Mouse (Mus musculus): ENCODE measurements around the gene C2cd4a. TPM values are rescaled to one million over a fixed set of nuclear protein-coding genes. Genes with fewer than 3 reads are reported as not detected.

C2cd4a gene
- polyA plus RNA-seq (2015; fragmentation: Nextera tagmentation; extraction: Ambion mirVana), result 0.09 TPM in 1 of 2 replicates, not detected in the other

DNA sequence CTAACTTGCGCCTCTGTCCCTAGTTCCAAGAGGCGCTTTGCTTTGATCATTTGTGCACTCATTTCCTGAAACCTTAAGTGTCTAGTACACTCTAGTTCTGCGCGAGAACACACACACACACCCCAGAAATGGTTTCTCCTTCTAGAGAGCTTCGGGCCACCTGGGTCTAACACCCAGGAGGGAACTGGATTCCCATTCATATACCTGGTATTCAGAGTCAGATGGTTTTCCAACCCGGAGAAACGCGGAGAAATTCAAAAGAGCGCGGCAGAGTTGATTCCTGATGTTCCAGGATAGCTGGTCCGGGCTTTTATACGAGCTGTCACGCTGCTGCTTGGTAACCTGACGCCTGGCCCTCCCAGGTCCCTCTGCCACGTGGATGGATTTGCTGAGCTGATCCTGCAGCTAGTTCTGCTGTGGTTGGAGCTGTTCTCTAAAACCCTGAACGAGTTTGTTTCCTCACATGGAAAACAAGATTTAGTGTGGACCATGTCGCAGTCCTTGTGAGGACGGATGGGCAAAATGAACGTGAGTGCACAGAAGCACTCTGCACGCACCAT is at the start of gene C2cd4a:
TSS of gene C2cd4a (minus strand) at position 285 of the 560 bp plus-strand sequence.
- H3K9ac ChIP-seq, result peak within 1 kb of the TSS; percentile 52
- H3K9me3 ChIP-seq (replicated peaks), result no peaks in the 10 kb centered on the region
- 3% methylated on average over 20 of the region's 20 CpGs for WGBS
- no peaks in the 10 kb centered on the region for H3K36me3 ChIP-seq
- peak within 1 kb of the TSS; percentile 60 for H3K4me3 ChIP-seq
- ATAC-seq (replicated peaks; ENCODE audit: insufficient number of reproducible peaks, insufficient read depth, low FRiP score, low read depth), result no peak
- no peak within 1 kb of the TSS for H3K27ac ChIP-seq
- peaks cover 52% of the 10 kb centered on the region for H3K27me3 ChIP-seq
- peaks cover 20% of the 10 kb centered on the region for H3K4me1 ChIP-seq (replicated peaks)
- peak within 1 kb of the TSS; percentile 98 for H3K4me2 ChIP-seq

DNA sequence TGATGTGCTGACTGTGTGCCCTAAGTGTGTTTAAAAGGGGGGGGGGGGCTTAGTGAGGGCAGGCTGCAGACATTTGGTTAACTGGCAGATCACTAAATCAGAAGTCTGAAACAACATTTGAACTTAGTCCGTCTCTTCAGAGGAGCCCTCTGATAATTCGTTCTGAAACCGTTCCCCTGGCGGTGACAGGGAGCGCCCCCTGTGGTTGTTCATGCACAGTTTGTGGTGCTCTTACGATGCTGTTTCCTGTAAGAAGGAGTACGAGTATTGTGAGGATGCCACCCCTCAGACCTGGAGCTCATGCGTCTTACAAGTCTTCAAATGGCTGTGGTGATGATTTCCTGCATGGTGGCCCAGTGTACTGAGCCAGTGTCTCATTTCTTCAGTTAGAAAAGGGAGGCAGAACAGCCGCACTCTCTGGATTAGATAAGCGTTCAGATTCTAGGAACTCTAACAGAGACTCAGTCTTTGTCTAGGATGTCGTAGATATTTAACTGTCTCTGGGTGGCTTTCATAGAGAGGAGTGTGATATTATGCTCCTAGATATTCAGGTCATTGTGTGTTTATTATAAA is 46.2 kb upstream of the C2cd4a start:
- ATAC-seq (replicated peaks; ENCODE audit: insufficient number of reproducible peaks, insufficient read depth, low FRiP score, low read depth), result no peak
- no peak overlapping the region for H3K9ac ChIP-seq
- 87% methylated on average over 11 of the region's 11 CpGs for WGBS
- no peak overlapping the region for H3K27ac ChIP-seq
- H3K27me3 ChIP-seq, result no peaks in the 10 kb centered on the region
- H3K4me1 ChIP-seq (replicated peaks), result no peaks in the 10 kb centered on the region
- no peak overlapping the region for H3K4me3 ChIP-seq
- H3K9me3 ChIP-seq (replicated peaks), result no peaks in the 10 kb centered on the region
- peaks cover under 1% of the 10 kb centered on the region; the same call in 1 of the 2 replicates for H3K36me3 ChIP-seq
- H3K4me2 ChIP-seq, result no peak overlapping the region

DNA sequence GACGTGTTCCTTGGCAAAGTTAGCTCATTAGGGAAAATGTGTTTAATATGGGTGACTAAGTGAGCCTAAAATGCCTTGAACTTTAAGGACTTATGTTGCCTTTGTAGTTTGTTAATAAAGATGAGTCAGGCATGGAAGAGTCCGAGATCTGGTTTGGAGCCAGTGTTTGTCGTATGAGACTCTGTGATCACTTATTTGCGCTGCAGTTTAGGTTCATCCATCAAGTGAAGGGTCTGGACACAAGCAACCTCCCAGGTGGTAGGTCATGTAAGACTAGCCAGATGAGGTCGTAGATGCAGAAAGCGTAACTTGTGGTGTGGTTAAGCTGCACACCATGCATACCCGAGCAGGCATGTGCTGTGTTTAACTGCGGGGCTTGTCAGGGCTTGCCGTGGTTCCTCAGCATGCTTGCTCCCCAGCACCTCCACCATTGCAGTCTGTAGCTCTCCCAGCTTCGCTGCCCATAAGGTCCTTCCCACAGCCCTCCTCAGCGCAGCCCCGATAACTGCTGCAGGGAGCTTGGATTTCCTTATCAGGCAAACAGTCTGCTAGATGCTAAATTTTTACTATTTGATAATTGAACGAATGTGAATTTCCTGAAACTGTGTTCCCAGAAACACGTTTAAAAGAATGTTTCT is 45.1 kb upstream of the C2cd4a start:
- H3K9ac ChIP-seq, result no peak overlapping the region
- no peak overlapping the region for H3K4me3 ChIP-seq
- 75% methylated on average over 14 of the region's 14 CpGs for WGBS
- no peaks in the 10 kb centered on the region for H3K27me3 ChIP-seq
- no peak for ATAC-seq (replicated peaks; ENCODE audit: insufficient number of reproducible peaks, insufficient read depth, low FRiP score, low read depth)
- no peak overlapping the region for H3K27ac ChIP-seq
- H3K9me3 ChIP-seq (replicated peaks), result no peaks in the 10 kb centered on the region
- no peaks in the 10 kb centered on the region for H3K36me3 ChIP-seq
- H3K4me2 ChIP-seq, result no peak overlapping the region
- no peaks in the 10 kb centered on the region for H3K4me1 ChIP-seq (replicated peaks)

DNA sequence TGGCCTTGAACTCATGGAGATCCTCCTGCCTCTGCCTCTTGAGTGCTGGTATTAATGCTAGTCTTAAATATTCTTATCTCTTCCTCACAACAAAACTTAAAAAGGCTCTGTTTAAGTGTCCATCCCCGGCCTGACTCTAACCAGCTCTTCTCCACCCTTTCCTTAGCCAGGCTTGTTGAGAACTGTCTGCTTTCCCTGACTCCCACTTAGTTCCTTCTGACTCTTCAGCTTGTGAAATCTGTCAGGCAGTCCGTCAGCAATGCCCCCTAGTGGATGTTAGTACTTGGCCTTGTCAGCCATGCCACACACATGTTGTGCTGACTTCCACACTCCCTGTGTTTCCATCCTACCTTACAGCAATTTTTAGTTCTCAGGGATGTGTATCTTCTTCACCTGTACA is 43.2 kb upstream of the C2cd4a start:
- Histone ChIP-seq H3K4me1 (replicated peaks) (no peaks in the 10 kb centered on the region), H3K4me2 (no peak overlapping the region), H3K9me3 (replicated peaks) (no peaks in the 10 kb centered on the region), H3K36me3 (peaks cover 5% of the 10 kb centered on the region; the same call in 1 of the 2 replicates), H3K4me3 (no peak overlapping the region), H3K27me3 (no peaks in the 10 kb centered on the region), H3K9ac (no peak overlapping the region), H3K27ac (no peak overlapping the region)
- WGBS, result 57% methylated on average over 2 of the region's 2 CpGs
- ATAC-seq (replicated peaks; ENCODE audit: insufficient number of reproducible peaks, insufficient read depth, low FRiP score, low read depth), result no peak

DNA sequence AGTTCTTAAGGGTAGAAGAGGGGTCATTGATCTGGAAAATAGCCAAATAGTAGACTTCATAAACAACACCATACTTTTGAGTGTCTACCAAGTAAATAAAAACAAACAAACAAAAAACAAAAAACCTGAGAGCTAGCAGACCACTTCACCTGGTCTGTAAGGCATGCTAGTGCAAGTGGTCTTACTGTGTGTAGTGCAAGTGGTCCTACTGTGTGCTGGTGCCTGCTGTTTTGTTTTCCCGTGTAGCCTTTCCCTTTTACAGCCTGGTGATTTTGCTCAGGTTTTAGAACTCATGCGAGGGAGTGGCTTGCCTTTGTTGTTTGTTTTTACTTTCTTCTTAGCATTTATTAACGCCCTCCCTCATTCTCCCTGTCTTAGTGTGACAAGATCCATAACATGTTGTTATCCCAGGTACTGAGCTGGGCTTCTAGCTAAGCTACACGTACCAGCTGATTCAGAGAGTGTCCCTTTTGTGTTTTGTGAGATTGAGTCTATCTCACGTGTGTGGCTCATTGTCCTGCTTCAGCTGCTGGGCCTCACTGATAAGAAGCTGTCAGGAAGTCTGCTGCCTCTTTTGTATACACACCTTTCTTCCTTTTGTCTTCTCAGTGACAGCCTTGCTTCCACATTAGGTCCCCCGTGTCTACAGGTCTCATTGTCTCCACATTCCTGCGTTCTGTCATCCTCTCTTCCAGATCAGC is 42.5 kb upstream of the C2cd4a start:
- no peaks in the 10 kb centered on the region for H3K9me3 ChIP-seq (replicated peaks)
- H3K27me3 ChIP-seq, result no peaks in the 10 kb centered on the region
- no peaks in the 10 kb centered on the region for H3K4me1 ChIP-seq (replicated peaks)
- 60% methylated on average over 7 of the region's 7 CpGs for WGBS
- no peak overlapping the region for H3K27ac ChIP-seq
- H3K4me3 ChIP-seq, result no peak overlapping the region
- peaks cover 5% of the 10 kb centered on the region; the same call in 1 of the 2 replicates for H3K36me3 ChIP-seq
- no peak overlapping the region for H3K9ac ChIP-seq
- no peak for ATAC-seq (replicated peaks; ENCODE audit: insufficient number of reproducible peaks, insufficient read depth, low FRiP score, low read depth)
- H3K4me2 ChIP-seq, result no peak overlapping the region

DNA sequence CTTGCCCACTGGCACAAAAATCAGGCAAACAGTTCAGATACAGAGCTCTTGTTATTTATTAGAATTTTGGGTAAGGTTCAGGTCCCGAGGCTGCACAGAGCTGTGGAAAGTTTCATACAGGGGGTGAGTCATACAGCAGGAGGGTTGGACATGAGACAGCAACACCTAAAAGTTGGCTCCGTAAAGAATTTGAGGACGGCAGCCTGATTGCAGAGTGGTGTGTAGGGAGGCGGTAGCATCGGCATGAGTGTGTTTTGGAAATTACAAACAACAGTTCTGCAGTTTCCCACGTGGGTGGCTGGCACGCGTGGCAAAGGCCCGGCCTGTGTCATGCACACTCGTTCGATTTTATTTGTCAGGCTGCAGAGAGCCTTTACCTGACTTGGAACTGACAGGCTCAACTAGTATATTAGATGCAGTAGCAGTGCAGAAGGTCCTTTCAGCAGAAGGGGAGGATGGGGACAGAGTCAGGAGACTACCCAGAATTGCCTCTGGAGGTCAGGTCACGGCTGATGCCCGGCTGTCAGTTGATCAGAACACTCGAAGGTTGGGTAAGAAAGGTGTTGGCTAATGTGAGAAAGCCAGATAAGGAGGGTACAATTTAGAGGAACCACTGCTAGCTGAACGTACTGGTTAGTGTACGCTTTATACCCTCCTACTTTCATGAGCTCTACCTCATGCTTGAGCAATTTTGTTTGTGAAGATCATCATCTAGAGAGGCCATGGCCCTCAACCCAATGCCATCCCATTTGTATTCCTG is 37.7 kb upstream of the C2cd4a start:
- no peak overlapping the region for H3K4me2 ChIP-seq
- H3K4me3 ChIP-seq, result no peak overlapping the region
- H3K36me3 ChIP-seq, result peaks cover 5% of the 10 kb centered on the region; the same call in 1 of the 2 replicates
- H3K9ac ChIP-seq, result no peak overlapping the region
- H3K27me3 ChIP-seq, result no peaks in the 10 kb centered on the region
- ATAC-seq (replicated peaks; ENCODE audit: insufficient number of reproducible peaks, insufficient read depth, low FRiP score, low read depth), result no peak
- H3K9me3 ChIP-seq (replicated peaks), result no peaks in the 10 kb centered on the region
- no peak overlapping the region for H3K27ac ChIP-seq
- no peaks in the 10 kb centered on the region for H3K4me1 ChIP-seq (replicated peaks)
- 64% methylated on average over 16 of the region's 16 CpGs for WGBS

DNA sequence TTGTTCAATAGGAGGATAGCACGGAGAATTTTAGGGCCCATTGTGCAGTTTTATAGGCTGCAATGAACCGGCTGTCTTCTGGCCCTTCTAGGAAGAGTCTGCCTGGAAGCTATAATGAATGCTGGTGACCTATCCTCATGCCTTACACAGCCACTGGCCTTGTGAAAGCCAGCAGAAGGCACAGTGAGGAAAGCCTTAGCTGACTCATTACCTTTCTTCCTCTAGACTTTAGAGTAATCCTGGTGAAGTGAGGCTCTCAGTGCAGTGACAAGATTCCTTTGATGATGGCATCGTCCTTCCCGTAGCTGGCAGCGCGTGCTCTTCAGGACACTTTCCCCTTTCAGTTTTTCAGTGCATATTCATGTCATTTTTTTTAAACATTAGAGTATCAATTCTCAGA is 35.3 kb upstream of the C2cd4a start:
- WGBS, result 84% methylated on average over 6 of the region's 6 CpGs
- ATAC-seq (replicated peaks; ENCODE audit: insufficient number of reproducible peaks, insufficient read depth, low FRiP score, low read depth), result no peak
- no peaks in the 10 kb centered on the region for H3K9me3 ChIP-seq (replicated peaks)
- no peak overlapping the region for H3K4me3 ChIP-seq
- no peaks in the 10 kb centered on the region for H3K4me1 ChIP-seq (replicated peaks)
- no peaks in the 10 kb centered on the region for H3K27me3 ChIP-seq
- H3K9ac ChIP-seq, result no peak overlapping the region
- no peak overlapping the region for H3K27ac ChIP-seq
- no peak overlapping the region for H3K4me2 ChIP-seq
- H3K36me3 ChIP-seq, result peaks cover 5% of the 10 kb centered on the region; the same call in 1 of the 2 replicates

DNA sequence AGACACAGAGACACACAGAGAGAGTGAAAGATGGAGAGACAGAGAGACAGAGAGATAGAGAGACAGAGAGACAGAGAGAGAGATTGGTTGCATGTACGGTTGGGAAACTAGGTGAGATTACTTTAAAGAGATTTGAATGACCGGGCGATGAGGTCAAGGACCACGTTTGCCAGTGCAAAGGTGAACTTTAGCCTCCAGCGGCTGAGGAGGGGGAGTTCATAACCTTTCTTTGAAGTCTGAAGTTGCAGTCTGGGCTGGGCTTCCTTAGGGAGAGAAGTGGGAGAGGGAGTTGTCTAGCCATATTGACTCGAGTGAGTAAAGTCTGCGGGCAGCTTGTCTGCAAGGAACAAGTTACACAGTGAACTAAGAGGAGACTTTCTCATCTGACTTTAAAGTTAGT is 33.3 kb upstream of the C2cd4a start:
- H3K9me3 ChIP-seq (replicated peaks), result no peaks in the 10 kb centered on the region
- no peaks in the 10 kb centered on the region for H3K27me3 ChIP-seq
- ATAC-seq (replicated peaks; ENCODE audit: insufficient number of reproducible peaks, insufficient read depth, low FRiP score, low read depth), result no peak
- no peak overlapping the region for H3K27ac ChIP-seq
- 56% methylated on average over 7 of the region's 7 CpGs for WGBS
- H3K4me1 ChIP-seq (replicated peaks), result no peaks in the 10 kb centered on the region
- H3K9ac ChIP-seq, result no peak overlapping the region
- no peak overlapping the region for H3K4me3 ChIP-seq
- no peak overlapping the region for H3K4me2 ChIP-seq
- no peaks in the 10 kb centered on the region; the same call in 1 of the 2 replicates for H3K36me3 ChIP-seq

DNA sequence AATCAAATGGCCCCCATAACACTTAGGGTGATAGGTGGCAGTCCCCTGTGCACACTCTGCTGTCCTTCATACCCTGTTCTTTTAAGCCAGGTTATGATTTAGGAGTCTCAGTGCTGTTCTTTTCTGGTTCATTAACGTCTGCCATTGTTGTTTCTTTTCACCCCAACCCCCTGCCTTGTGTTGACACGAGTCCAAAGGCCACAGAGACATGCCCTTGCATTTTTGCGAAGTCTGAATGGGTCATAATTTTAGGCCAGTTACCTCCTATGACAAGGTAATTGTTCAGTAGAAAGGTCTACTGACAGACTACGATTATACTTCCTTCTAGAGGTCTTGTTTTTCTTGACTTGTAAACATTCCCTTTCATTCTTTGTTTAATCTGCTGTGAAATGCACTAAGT is 31.9 kb upstream of the C2cd4a start:
- Histone ChIP-seq H3K4me1 (replicated peaks) (no peaks in the 10 kb centered on the region), H3K9me3 (replicated peaks) (no peaks in the 10 kb centered on the region), H3K4me3 (no peak overlapping the region), H3K9ac (no peak overlapping the region), H3K4me2 (no peak overlapping the region), H3K27me3 (no peaks in the 10 kb centered on the region), H3K27ac (no peak overlapping the region), H3K36me3 (no peaks in the 10 kb centered on the region; the same call in 1 of the 2 replicates)
- ATAC-seq (replicated peaks; ENCODE audit: insufficient number of reproducible peaks, insufficient read depth, low FRiP score, low read depth), result no peak
- whole genome bisulfite sequencing, result 64% methylated on average over 4 of the region's 4 CpGs

DNA sequence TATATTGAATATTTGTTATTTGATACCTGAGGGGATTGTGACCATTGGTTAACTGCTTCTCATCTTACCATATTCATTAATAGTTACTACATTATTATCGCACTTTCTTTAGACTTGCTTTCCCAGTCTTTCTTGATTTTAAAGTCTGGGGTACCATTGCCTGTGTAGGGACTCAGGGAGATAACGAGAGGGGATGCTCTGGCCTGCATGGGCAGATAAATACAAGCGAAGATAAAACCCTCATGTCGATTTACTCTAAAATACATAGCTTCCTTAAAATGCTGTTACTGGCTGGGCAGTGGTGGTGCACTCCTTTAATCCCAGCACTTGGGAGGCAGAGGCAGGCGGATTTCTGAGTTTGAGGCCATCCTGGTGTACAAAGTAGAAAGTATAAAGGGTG is 31.2 kb upstream of the C2cd4a start:
- Histone ChIP-seq H3K4me2 (no peak overlapping the region), H3K27ac (no peak overlapping the region), H3K36me3 (peaks cover 1% of the 10 kb centered on the region), H3K9ac (no peak overlapping the region), H3K4me3 (no peak overlapping the region), H3K4me1 (replicated peaks) (no peaks in the 10 kb centered on the region), H3K27me3 (no peaks in the 10 kb centered on the region), H3K9me3 (replicated peaks) (no peaks in the 10 kb centered on the region)
- no peak for ATAC-seq (replicated peaks; ENCODE audit: insufficient number of reproducible peaks, insufficient read depth, low FRiP score, low read depth)
- WGBS, result 85% methylated on average over 5 of the region's 5 CpGs

DNA sequence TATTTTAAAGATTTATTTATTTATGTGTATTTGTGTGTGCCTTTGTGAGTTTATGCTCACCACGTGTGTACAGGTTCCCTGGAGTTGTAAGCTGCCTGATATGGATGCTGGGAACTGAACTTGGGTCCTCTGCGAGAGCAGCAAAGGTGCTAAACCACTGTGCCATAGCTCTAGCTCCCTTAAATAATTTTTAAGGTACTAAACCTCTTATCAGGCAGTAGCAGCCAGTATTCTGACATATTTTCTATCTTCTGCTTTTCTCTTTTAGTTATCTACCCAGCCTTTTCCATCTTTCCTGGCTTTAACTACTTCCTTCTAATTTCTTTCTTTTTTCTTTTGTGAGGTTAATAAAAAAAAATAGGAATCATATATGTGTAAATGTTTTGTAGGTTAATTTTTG is 28.1 kb upstream of the C2cd4a start:
- WGBS, result 80% methylated on average over 2 of the region's 2 CpGs
- H3K9ac ChIP-seq, result no peak overlapping the region

More for the DNA sequence above, 28.1 kb upstream of the C2cd4a start:
- H3K4me1 ChIP-seq (replicated peaks), result no peaks in the 10 kb centered on the region
- no peak overlapping the region for H3K4me2 ChIP-seq
- ATAC-seq (replicated peaks; ENCODE audit: insufficient number of reproducible peaks, insufficient read depth, low FRiP score, low read depth), result no peak
- H3K27ac ChIP-seq, result no peak overlapping the region
- no peaks in the 10 kb centered on the region for H3K27me3 ChIP-seq
- H3K36me3 ChIP-seq, result peaks cover 17% of the 10 kb centered on the region
- no peak overlapping the region for H3K4me3 ChIP-seq
- no peaks in the 10 kb centered on the region for H3K9me3 ChIP-seq (replicated peaks)
